Mouse (Mus musculus) heart, embryonic 15.5 days (tissue): ENCODE data around the gene Eogt. TPM values are rescaled to one million over a fixed set of nuclear protein-coding genes. Genes with fewer than 3 reads are reported as not detected.

Experiments
- ATAC-seq: fragments of 200-750 bp; cut with Nextera tagmentation; replicated peaks from 2 replicates; pipeline ENCODE4 v1.8.0; 2017; ENCODE audit warnings: low read depth, moderate TSS enrichment; ENCODE audit not compliant: insufficient number of reproducible peaks, insufficient read depth, low FRiP score
- H3K27ac ChIP-seq: fragments of 300-500 bp; sonication (generic); 2 replicates; pipeline ENCODE4 v1.5.1; 2015; ENCODE audit warnings: mild to moderate bottlenecking, inconsistent platforms
- H3K27me3 ChIP-seq: fragments of 300-500 bp; sonication (generic); 2 replicates; pipeline ENCODE4 v1.6.1; 2015; ENCODE audit warnings: inconsistent platforms
- H3K36me3 ChIP-seq: fragments of 300-500 bp; sonication (generic); 2 replicates; pipeline ENCODE4 v1.6.1; 2015; ENCODE audit warnings: mild to moderate bottlenecking, inconsistent platforms
- H3K4me1 ChIP-seq: fragments of 300-500 bp; sonication (generic); replicated peaks from 2 replicates; pipeline ENCODE4 v1.6.1; 2015; ENCODE audit warnings: inconsistent platforms
- H3K4me2 ChIP-seq: fragments of 300-500 bp; sonication (generic); 2 replicates; pipeline ENCODE4 v1.6.1; 2015; ENCODE audit warnings: inconsistent platforms, mild to moderate bottlenecking, moderate library complexity
- H3K4me3 ChIP-seq: fragments of 300-500 bp; sonication (generic); 2 replicates; pipeline ENCODE4 v1.5.1; 2015; ENCODE audit warnings: mild to moderate bottlenecking, inconsistent platforms
- H3K9ac ChIP-seq: fragments of 300-500 bp; sonication (generic); 2 replicates; pipeline ENCODE4 v1.6.1; 2015; ENCODE audit warnings: mild to moderate bottlenecking, inconsistent platforms
- H3K9me3 ChIP-seq: fragments of 300-500 bp; sonication (generic); replicated peaks from 2 replicates; pipeline ENCODE4 v1.6.1; 2016; ENCODE audit warnings: inconsistent platforms
- WGBS: fragments of 180-500 bp; shearing (Covaris S2); methylation state at CpG from one replicate; pipeline ENCODE4 v1.1.7; 2015; ENCODE audit warnings: mixed read lengths; 5-methylcytosine and 5-hydroxymethylcytosine counted together
- polyA plus RNA-seq: library from polyadenylated mRNA; unstranded; fragments of >200 nt; fragmentation: Nextera tagmentation; extraction: Ambion mirVana; gene quantifications from 2 replicates; pipeline ENCODE4 v1.2.1, GENCODE M21; 2015

The Eogt gene
- polyA plus RNA-seq, 1 experiment from 2014 or later: 13.2 TPM

GRCm38 (mm10) chr6:97141811-97142210, 7.2 kb downstream of the Eogt start:
- WGBS: 82% methylated on average over 7 of the region's 7 CpGs
- Histone ChIP-seq H3K36me3 (peaks cover 35% of the 10 kb centered on the region; the same call in 1 of the 2 replicates), H3K4me1 (peaks cover 12% of the 10 kb centered on the region), H3K4me3 (no peak overlapping the region), H3K4me2 (no peak overlapping the region), H3K27me3 (no peaks in the 10 kb centered on the region), H3K9me3 (no peaks in the 10 kb centered on the region), H3K27ac (no peak overlapping the region), H3K9ac (no peak overlapping the region)
- ATAC-seq: no peak

GRCm38 (mm10) chr6:97132707-97133303, 16.2 kb downstream of the Eogt start:
- no peak for ATAC-seq
- Histone ChIP-seq H3K36me3 (peaks cover 48% of the 10 kb centered on the region), H3K27me3 (no peaks in the 10 kb centered on the region), H3K4me2 (no peak overlapping the region), H3K4me3 (no peak overlapping the region), H3K9ac (no peak overlapping the region), H3K9me3 (no peaks in the 10 kb centered on the region), H3K4me1 (no peaks in the 10 kb centered on the region), H3K27ac (no peak overlapping the region)
- 87% methylated on average over 5 of the region's 5 CpGs for WGBS

DNA sequence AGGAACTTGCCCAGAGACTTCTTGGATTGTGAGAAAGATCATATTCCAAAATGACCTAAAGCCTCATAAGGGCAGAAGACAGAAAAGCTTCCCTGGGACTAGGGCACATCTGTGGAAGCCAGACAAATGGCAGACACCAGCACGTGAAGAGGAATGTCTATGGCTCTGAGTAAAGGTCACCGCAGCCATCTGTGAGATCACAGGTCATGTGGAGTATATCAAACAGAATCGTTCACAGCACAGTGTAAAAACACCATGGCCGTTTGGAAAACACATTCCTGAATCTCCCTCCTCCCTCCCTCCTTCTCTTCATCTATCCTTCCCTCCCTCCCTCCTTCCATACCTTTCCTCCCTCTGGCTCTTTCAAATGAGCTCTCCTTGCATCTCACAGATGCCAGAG, 17.2 kb downstream of the Eogt start:
- H3K9ac ChIP-seq: no peak overlapping the region
- no peak overlapping the region for H3K4me2 ChIP-seq
- H3K4me1 ChIP-seq: no peaks in the 10 kb centered on the region
- H3K27ac ChIP-seq: no peak overlapping the region
- no peaks in the 10 kb centered on the region for H3K27me3 ChIP-seq
- WGBS: 49% methylated on average over 4 of the region's 4 CpGs
- ATAC-seq: no peak
- H3K36me3 ChIP-seq: peaks cover 48% of the 10 kb centered on the region
- H3K9me3 ChIP-seq: no peaks in the 10 kb centered on the region
- H3K4me3 ChIP-seq: no peak overlapping the region

DNA sequence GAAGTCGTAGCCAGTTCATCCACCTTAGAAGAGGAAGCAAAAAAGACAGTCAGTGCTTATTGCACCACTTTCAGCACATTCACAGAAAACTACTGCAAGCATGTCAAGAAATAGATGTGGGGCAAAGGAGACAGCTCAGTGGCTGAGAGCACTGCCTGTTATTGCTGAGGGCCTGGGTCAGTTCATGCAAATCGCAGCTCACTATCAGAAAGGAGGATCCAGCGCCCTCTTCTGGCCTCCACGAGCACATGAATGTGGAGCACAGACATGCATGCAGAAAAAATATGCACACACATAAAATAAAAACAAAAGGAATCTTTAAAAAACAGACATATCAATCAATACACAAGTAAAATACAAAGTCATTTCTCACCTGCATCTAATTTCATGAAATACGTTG, 18.0 kb downstream of the Eogt start:
- H3K36me3 ChIP-seq: peaks cover 52% of the 10 kb centered on the region
- no peaks in the 10 kb centered on the region for H3K4me1 ChIP-seq
- H3K27me3 ChIP-seq: no peaks in the 10 kb centered on the region
- WGBS: 65% methylated on average over 5 of the region's 5 CpGs
- ATAC-seq: no peak
- H3K4me3 ChIP-seq: no peak overlapping the region
- H3K9ac ChIP-seq: no peak overlapping the region
- H3K4me2 ChIP-seq: no peak overlapping the region
- H3K27ac ChIP-seq: no peak overlapping the region
- H3K9me3 ChIP-seq: no peaks in the 10 kb centered on the region

DNA sequence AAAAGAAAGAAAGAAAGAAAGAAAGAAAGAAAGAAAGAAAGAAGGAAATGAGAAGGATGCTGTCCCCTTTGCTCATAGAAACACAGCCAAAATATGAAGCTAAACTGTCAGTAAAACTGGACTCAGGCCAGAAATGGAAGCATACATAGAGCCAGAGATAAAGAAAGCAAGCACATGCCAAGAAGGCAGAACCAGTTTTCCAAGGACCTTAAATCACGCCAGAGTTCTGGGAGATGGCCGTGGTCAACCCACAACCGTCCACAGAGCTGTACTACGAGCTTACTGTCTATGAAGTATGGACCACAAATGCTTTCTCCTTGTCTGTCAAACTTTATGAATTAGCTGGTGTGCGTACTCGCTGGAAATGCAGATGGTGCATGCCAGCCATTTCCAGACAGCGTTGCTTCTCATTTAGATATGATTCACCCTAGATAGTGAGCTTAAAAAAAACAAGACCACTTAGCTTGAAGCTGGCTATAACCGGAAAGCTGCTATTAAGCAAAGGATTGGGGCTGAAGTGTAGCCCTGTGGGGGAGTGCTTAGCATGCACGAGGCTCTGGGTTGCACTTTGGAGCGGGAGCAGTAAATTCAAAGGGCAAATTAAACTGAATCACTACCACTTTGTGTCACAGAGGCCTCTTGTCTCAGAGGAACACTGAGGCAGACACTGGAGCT, 24.5 kb downstream of the Eogt start:
- H3K27me3 ChIP-seq: no peaks in the 10 kb centered on the region
- 41% methylated on average over 10 of the region's 10 CpGs for WGBS
- peak overlapping the region; percentile 23 for H3K27ac ChIP-seq
- H3K4me3 ChIP-seq: no peak overlapping the region
- peaks cover 24% of the 10 kb centered on the region for H3K36me3 ChIP-seq
- 0 out of 2 replicates have a peak overlapping the region, but pooled peaks have one; percentile 9 for H3K4me2 ChIP-seq
- H3K9me3 ChIP-seq: no peaks in the 10 kb centered on the region
- H3K4me1 ChIP-seq: peaks cover 14% of the 10 kb centered on the region
- peak; percentile 39; the same call in 1 of the 2 replicates for ATAC-seq
- no peak overlapping the region for H3K9ac ChIP-seq

DNA sequence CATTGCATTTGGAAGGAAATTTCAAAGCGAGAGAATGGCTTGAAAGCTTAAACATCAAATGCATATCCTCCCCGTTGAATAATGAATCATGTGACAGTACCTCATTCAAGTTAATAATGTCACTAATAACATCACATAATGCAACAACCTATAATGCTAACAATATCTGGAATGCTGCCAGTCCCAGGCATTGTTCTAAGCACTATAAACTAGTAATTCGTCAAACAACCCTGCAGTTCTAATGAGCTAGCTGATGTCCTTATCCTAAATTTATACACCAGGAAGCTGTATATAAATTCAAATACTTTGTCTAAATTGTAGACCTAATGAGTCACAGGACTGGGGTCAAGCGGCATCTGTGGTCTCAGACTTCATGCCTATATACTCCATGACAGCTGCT, 28.1 kb downstream of the Eogt start:
- H3K4me2 ChIP-seq: no peak overlapping the region
- no peak overlapping the region for H3K9ac ChIP-seq
- peaks cover 44% of the 10 kb centered on the region; the same call in 1 of the 2 replicates for H3K36me3 ChIP-seq
- peaks cover 14% of the 10 kb centered on the region for H3K4me1 ChIP-seq
- ATAC-seq: no peak
- H3K27ac ChIP-seq: no peak overlapping the region
- WGBS: 85% methylated on average over 4 of the region's 4 CpGs
- no peaks in the 10 kb centered on the region for H3K9me3 ChIP-seq
- no peaks in the 10 kb centered on the region for H3K27me3 ChIP-seq
- H3K4me3 ChIP-seq: no peak overlapping the region

DNA sequence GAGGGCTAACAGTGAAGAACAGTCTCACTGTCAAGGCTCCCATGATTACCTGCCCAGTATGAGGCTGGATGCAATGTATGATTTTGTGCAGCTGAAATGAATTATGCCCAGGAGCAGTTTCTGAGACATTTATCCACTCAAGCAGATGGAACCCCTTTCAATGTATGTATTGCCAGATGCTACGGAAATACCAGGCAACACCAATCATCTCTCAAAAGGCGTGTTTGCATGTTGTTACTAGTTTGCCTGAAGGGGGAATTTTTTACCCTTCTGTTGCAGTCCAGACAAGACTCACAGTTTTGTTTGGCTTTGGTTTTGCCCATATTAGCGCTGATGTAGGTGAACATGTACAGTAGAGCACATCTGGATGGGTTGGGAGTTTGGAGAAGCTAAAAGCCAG, 30.7 kb downstream of the Eogt start:
- Histone ChIP-seq H3K27ac (no peak overlapping the region), H3K4me1 (no peaks in the 10 kb centered on the region), H3K4me3 (no peak overlapping the region), H3K9ac (no peak overlapping the region), H3K27me3 (no peaks in the 10 kb centered on the region), H3K36me3 (peaks cover 59% of the 10 kb centered on the region), H3K9me3 (no peaks in the 10 kb centered on the region), H3K4me2 (no peak overlapping the region)
- no peak for ATAC-seq
- whole genome bisulfite sequencing: 91% methylated on average over 3 of the region's 3 CpGs

DNA sequence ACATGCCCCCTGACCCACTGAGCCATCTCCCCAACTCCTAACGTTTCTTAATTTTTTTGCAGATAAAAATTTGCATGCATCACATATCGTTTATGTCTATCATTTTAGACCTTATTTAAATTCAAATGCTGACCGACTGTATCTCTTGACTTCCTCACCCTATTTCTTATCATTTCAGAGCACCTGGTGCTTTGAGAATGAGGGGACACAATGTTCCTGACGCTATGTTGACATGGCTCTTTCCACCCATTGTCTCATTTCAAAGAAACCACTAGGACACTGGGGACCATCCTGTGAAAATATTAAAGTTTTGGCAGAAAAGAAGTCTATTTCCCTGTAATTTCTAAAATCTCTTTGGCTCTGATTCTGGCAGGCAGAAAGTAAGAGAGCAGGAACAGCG, 32.1 kb downstream of the Eogt start:
- H3K9ac ChIP-seq: no peak overlapping the region
- no peaks in the 10 kb centered on the region for H3K9me3 ChIP-seq
- no peak overlapping the region for H3K27ac ChIP-seq
- no peaks in the 10 kb centered on the region for H3K27me3 ChIP-seq
- no peaks in the 10 kb centered on the region for H3K4me1 ChIP-seq
- H3K4me2 ChIP-seq: no peak overlapping the region
- ATAC-seq: no peak
- WGBS: 70% methylated on average over 5 of the region's 5 CpGs
- no peak overlapping the region for H3K4me3 ChIP-seq
- H3K36me3 ChIP-seq: peaks cover 65% of the 10 kb centered on the region

- WGBS: 68% methylated on average over 3 of the region's 3 CpGs
- Histone ChIP-seq H3K9me3 (no peaks in the 10 kb centered on the region), H3K4me3 (no peak overlapping the region), H3K27ac (no peak overlapping the region), H3K4me1 (no peaks in the 10 kb centered on the region), H3K4me2 (no peak overlapping the region), H3K9ac (no peak overlapping the region), H3K27me3 (no peaks in the 10 kb centered on the region), H3K36me3 (peaks cover 68% of the 10 kb centered on the region)
- no peak for ATAC-seq
Measured at GRCm38 (mm10) chr6:97114821-97115220, 34.2 kb downstream of the Eogt start.

DNA sequence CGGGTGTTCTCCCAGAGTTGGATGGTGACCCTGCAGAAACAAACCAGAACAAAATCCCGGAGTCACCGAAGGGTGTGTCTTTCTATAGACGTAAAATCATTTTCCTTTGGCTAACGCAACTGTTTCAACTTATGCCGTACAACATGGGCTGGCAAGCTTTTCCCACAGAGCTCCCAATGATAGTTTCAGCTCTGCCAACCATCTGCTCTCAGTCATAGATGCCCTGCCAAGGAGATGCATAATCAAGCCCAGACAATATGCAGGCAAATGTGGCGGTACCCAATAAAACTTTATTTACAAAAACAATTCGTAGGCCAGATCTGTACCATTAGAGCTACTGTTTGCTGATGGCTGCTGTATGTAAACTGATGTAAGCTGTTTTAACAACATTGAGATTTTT, 36.8 kb downstream of the Eogt start:
- no peak for ATAC-seq
- peaks cover 50% of the 10 kb centered on the region for H3K36me3 ChIP-seq
- 89% methylated on average over 8 of the region's 8 CpGs for WGBS

DNA sequence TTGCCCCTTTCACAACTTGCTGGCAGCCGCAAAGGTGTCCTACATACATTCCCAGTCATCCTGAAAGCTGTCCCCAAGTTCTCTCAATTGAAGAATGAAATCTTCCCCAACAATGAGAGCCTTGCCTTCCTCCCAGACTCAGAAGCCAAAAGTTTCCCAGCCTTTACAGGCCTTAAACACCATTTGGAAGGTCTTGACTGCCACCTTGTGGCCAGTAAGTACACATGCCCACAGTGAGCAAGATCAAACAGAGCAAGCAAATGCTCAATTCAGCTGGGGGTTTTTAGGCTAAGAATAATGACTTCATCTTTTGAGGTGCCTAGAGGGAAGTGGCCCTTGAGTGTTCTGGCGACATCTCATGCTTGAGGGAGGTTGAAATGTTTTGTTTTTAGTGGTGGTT, 42.2 kb downstream of the Eogt start:
- Histone ChIP-seq H3K4me2 (no peak overlapping the region), H3K27me3 (peaks cover 3% of the 10 kb centered on the region; the same call in 1 of the 2 replicates), H3K9me3 (no peaks in the 10 kb centered on the region), H3K9ac (no peak overlapping the region), H3K4me3 (no peak overlapping the region), H3K27ac (no peak overlapping the region), H3K4me1 (no peaks in the 10 kb centered on the region), H3K36me3 (peaks cover 9% of the 10 kb centered on the region)
- no peak for ATAC-seq
- WGBS: 12% methylated on average over 2 of the region's 2 CpGs

More for the DNA sequence above, 36.8 kb downstream of the Eogt start:
- Histone ChIP-seq H3K4me1 (no peaks in the 10 kb centered on the region), H3K4me3 (no peak overlapping the region), H3K9ac (no peak overlapping the region), H3K27me3 (no peaks in the 10 kb centered on the region), H3K27ac (no peak overlapping the region), H3K9me3 (no peaks in the 10 kb centered on the region), H3K4me2 (no peak overlapping the region)

GRCm38 (mm10) chr6:97106106-97106505, 42.9 kb downstream of the Eogt start:
- Histone ChIP-seq H3K27ac (no peak overlapping the region), H3K4me1 (peaks cover 4% of the 10 kb centered on the region), H3K9ac (no peak overlapping the region), H3K4me3 (no peak overlapping the region), H3K9me3 (no peaks in the 10 kb centered on the region), H3K27me3 (peaks cover 8% of the 10 kb centered on the region; the same call in 1 of the 2 replicates), H3K4me2 (no peak overlapping the region), H3K36me3 (0 out of 2 replicates have a peak, but pooled peaks cover 3% of the 10 kb centered on the region)
- 76% methylated on average over 8 of the region's 8 CpGs for WGBS
- no peak for ATAC-seq
